Mouse (Mus musculus): ENCODE measurements around the gene Txndc11. TPM values are rescaled to one million over a fixed set of nuclear protein-coding genes. Genes with fewer than 3 reads are reported as not detected.
A peak's percentile ranks its signal among the peaks of the same experiment; 100 is the strongest.

The Txndc11 gene
- total RNA-seq, 2 experiments from 2014 or later = 35.0 to 37.1 TPM

- intact Hi-C loops (cut with DNase I) = no loop called here
- DNase-seq (ENCODE audit: low spot score in 2 of 2) = no peak
These were observed 9.1 kb downstream of the Txndc11 start for GRCm38 (mm10) chr16:11125371-11125770.

GRCm38 (mm10) chr16:11124110-11124509, 10.3 kb downstream of the Txndc11 start:
- intact Hi-C loops (cut with DNase I) = no loop called here
- DNase-seq (ENCODE audit: low spot score in 2 of 2) = no peak

- intact Hi-C loops (cut with DNase I) = no loop called here
- no peak for DNase-seq (ENCODE audit: low spot score in 2 of 2)
These were observed 11.8 kb downstream of the Txndc11 start for GRCm38 (mm10) chr16:11122625-11123024.

- peak in 1 of 2 experiments; percentile 38 for DNase-seq (ENCODE audit: low spot score in 2 of 2)
- intact Hi-C loops (cut with DNase I) = loop anchor here (1.0 to 5.0 kb wide), 2 partner anchors 73 to 237 kb away; no protein-coding TSS in a partner anchor
These were observed 25.2 kb downstream of the Txndc11 start for GRCm38 (mm10) chr16:11109198-11109740.

- DNase-seq (ENCODE audit: low spot score in 2 of 2) = no peak
- intact Hi-C loops (cut with DNase I) = loop anchor here (5.0 kb wide), 1 partner anchor 233 kb away; no protein-coding TSS in a partner anchor
These were observed 29.5 kb downstream of the Txndc11 start for GRCm38 (mm10) chr16:11104905-11105304.

- intact Hi-C loops (cut with DNase I) = no loop called here
- no peak for DNase-seq (ENCODE audit: low spot score in 2 of 2)
These were observed 37.1 kb downstream of the Txndc11 start for GRCm38 (mm10) chr16:11097301-11097700.

GRCm38 (mm10) chr16:11093717-11094386, 40.6 kb downstream of the Txndc11 start:
- no peak for DNase-seq (ENCODE audit: low spot score in 2 of 2)
- intact Hi-C loops (cut with DNase I) = no loop called here

GRCm38 (mm10) chr16:11092523-11092922, 41.9 kb downstream of the Txndc11 start:
- intact Hi-C loops (cut with DNase I) = no loop called here
- peak; percentile 60 to 79 for DNase-seq (ENCODE audit: low spot score in 2 of 2)

- intact Hi-C loops (cut with DNase I) = no loop called here
- no peak for DNase-seq (ENCODE audit: low spot score in 2 of 2)
These were observed 42.4 kb downstream of the Txndc11 start for GRCm38 (mm10) chr16:11092061-11092460.

GRCm38 (mm10) chr16:11090836-11091570, 43.4 kb downstream of the Txndc11 start:
- no peak for DNase-seq (ENCODE audit: low spot score in 2 of 2)
- intact Hi-C loops (cut with DNase I) = no loop called here

GRCm38 (mm10) chr16:11086856-11087588, 47.4 kb downstream of the Txndc11 start:
- DNase-seq (ENCODE audit: low spot score in 2 of 2) = no peak

GRCm38 (mm10) chr16:11086299-11086698, 48.2 kb downstream of the Txndc11 start:
- no peak for DNase-seq (ENCODE audit: low spot score in 2 of 2)
- intact Hi-C loops (cut with DNase I) = no loop called here

More at GRCm38 (mm10) chr16:11086856-11087588, 47.4 kb downstream of the Txndc11 start:
- intact Hi-C loops (cut with DNase I) = no loop called here

GRCm38 (mm10) chr16:11084181-11084580, 50.3 kb downstream of the Txndc11 start:
- no peak for DNase-seq (ENCODE audit: low spot score in 2 of 2)
- intact Hi-C loops (cut with DNase I) = no loop called here

- intact Hi-C loops (cut with DNase I) = no loop called here
- no peak for DNase-seq (ENCODE audit: low spot score in 2 of 2)
These were observed 56.1 kb downstream of the Txndc11 start for GRCm38 (mm10) chr16:11078216-11078869.

- no peak for DNase-seq (ENCODE audit: low spot score in 2 of 2)
- intact Hi-C loops (cut with DNase I) = no loop called here
These were observed 56.7 kb downstream of the Txndc11 start for GRCm38 (mm10) chr16:11077601-11078201.

- no peak for DNase-seq (ENCODE audit: low spot score in 2 of 2)
- intact Hi-C loops (cut with DNase I) = no loop called here
These were observed 61.4 kb downstream of the Txndc11 start for GRCm38 (mm10) chr16:11073060-11073459.

- DNase-seq (ENCODE audit: low spot score in 2 of 2) = no peak
- intact Hi-C loops (cut with DNase I) = no loop called here
These were observed 62.0 kb downstream of the Txndc11 start for GRCm38 (mm10) chr16:11072454-11072853.

- no peak for DNase-seq (ENCODE audit: low spot score in 2 of 2)
- intact Hi-C loops (cut with DNase I) = no loop called here
These were observed 62.6 kb downstream of the Txndc11 start for GRCm38 (mm10) chr16:11071887-11072286.

- DNase-seq (ENCODE audit: low spot score in 2 of 2) = no peak
- intact Hi-C loops (cut with DNase I) = no loop called here
These were observed 63.3 kb downstream of the Txndc11 start for GRCm38 (mm10) chr16:11071176-11071575.

All from left cerebral cortex, postnatal 14 days (tissue).